Mouse (Mus musculus) neural tube, embryonic 14.5 days (tissue): ENCODE results near the gene BC048679. TPM values are rescaled to one million over a fixed set of nuclear protein-coding genes. Genes with fewer than 3 reads are reported as not detected.

Experiments
- ATAC-seq: fragments of 200-750 bp; cut with Nextera tagmentation; 2 replicates; pipeline ENCODE4 v1.8.0; 2017; ENCODE audit warnings: low read depth, mild to moderate bottlenecking, moderate TSS enrichment, moderate library complexity
- H3K27ac ChIP-seq: fragments of 300-500 bp; sonication (generic); 2 replicates; pipeline ENCODE4 v1.5.1; 2014; ENCODE audit warnings: low read depth, mild to moderate bottlenecking, control low read depth, low read length, moderate library complexity, mixed read lengths
- H3K27me3 ChIP-seq: fragments of 300-500 bp; sonication (generic); 2 replicates; pipeline ENCODE4 v1.6.1; 2014; ENCODE audit warnings: low read length; ENCODE audit not compliant: control insufficient read depth, insufficient read depth
- H3K36me3 ChIP-seq: fragments of 300-500 bp; sonication (generic); 2 replicates; pipeline ENCODE4 v1.6.1; 2014; ENCODE audit warnings: low read length, mixed read lengths; ENCODE audit not compliant: control insufficient read depth, insufficient read depth
- H3K4me1 ChIP-seq: fragments of 300-500 bp; sonication (generic); 2 replicates; pipeline ENCODE4 v1.6.1; 2014; ENCODE audit warnings: low read length; ENCODE audit not compliant: control insufficient read depth, insufficient read depth
- H3K4me2 ChIP-seq: fragments of 300-500 bp; sonication (generic); 2 replicates; pipeline ENCODE4 v1.6.1; 2014; ENCODE audit warnings: mild to moderate bottlenecking, low read depth, low read length, control low read depth
- H3K4me3 ChIP-seq: fragments of 300-500 bp; sonication (generic); 2 replicates; pipeline ENCODE4 v1.5.1; 2014; ENCODE audit warnings: low read depth, low read length, control low read depth, mixed read lengths
- H3K9ac ChIP-seq: fragments of 300-500 bp; sonication (generic); replicated peaks from 2 replicates; pipeline ENCODE4 v1.6.1; 2014; ENCODE audit warnings: low read depth, mild to moderate bottlenecking, control low read depth, low read length, mixed read lengths
- H3K9me3 ChIP-seq: fragments of 300-500 bp; sonication (generic); 2 replicates; pipeline ENCODE4 v1.6.1; 2016; ENCODE audit warnings: low read length; ENCODE audit not compliant: control insufficient read depth
- WGBS: fragments of 180-500 bp; shearing (Covaris S2); extraction: QIAGEN DNeasy Blood & Tissue Kit; methylation state at CpG from one replicate; pipeline ENCODE4 v1.1.7; 2014; 5-methylcytosine and 5-hydroxymethylcytosine counted together
- polyA plus RNA-seq: library from polyadenylated mRNA; unstranded; fragments of >200 nt; fragmentation: Nextera tagmentation; extraction: Ambion mirVana; gene quantifications from 2 replicates; pipeline ENCODE4 v1.2.1, GENCODE M21; 2014

Gene BC048679
- polyA plus RNA-seq, result not detected in 2 replicates

DNA sequence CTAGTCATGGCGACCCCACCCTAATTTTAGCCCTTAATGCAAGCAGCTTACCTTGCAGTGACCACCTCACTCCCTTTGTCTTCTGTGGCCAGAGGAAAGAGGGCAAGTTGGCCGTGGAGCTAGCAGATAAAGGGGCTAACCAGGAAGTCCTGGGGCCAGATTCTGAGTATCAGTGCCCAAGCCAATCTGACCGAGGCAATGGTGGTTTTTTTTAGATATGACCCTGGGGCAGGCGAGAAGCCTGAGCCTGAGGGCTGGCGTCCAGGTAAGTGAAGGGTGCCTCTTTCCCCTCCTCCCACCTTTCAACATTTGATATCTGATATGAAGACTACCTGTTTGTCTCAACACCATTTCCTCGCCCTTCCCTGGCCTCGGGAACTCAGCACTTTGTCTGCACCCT is at the start of gene BC048679:
TSS of gene BC048679 (minus strand) at position 101 of the 400 bp plus-strand sequence.
- Histone ChIP-seq H3K4me2 (no peak within 1 kb of the TSS), H3K4me1 (no peaks in the 10 kb centered on the region), H3K9ac (no peak within 1 kb of the TSS), H3K27ac (no peak within 1 kb of the TSS), H3K4me3 (no peak within 1 kb of the TSS), H3K36me3 (no peaks in the 10 kb centered on the region), H3K9me3 (no peaks in the 10 kb centered on the region), H3K27me3 (peaks cover 2% of the 10 kb centered on the region; the same call in 1 of the 2 replicates)
- 70% methylated on average over 7 of the region's 7 CpGs for WGBS
- ATAC-seq, result no peak

DNA sequence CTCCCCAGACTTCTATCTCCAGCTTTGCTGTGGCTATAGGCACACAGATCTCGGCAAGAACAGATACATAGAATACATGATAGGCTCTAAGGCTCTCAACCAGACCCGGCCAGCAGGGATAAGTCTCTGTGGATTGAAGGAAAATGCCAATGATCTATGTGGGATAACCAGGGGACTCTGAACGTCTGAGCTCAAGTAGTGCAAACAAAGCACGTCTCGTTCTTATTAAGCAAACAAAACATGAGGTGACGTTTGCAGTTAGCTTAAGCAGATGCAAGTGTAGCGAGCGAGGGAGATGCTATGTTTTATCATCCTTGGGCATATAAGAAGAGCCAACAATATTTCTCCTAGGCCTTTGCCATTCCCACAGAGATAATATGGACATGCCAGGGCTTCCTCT is 44.9 kb upstream of the BC048679 start:
- Histone ChIP-seq H3K27ac (no peak overlapping the region), H3K9ac (no peak overlapping the region), H3K9me3 (no peaks in the 10 kb centered on the region), H3K4me3 (no peak overlapping the region), H3K36me3 (no peaks in the 10 kb centered on the region), H3K27me3 (no peaks in the 10 kb centered on the region), H3K4me2 (no peak overlapping the region), H3K4me1 (no peaks in the 10 kb centered on the region)
- ATAC-seq, result no peak
- WGBS, result 88% methylated on average over 8 of the region's 8 CpGs

DNA sequence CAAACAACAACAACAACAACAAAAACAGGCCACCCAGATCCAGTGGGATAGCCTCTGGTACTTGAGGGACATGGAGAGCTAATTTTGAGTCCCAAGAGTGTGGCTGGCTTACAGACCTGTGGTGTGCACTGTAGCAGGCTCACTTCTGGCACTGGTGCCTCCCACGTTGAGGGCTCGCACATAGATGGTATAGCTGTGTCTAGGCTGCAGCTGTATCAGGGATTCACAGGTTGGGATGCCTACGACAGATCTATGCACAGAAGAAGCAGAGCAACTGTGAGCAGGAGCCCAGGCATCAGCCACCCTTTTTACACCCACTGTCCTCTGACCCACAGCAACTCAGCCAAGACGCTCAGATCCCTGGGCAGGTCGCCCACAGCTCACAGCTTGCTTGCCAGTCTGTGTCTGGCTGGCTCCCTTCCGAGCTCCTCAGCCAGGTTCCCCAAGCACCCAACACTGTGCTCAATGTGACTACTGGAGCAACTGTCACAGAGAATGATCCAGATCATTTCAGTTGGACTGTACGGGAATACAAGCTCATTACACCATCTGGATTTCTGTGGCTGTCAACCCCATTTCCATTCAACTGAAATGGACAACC is 43.9 kb upstream of the BC048679 start:
- H3K4me1 ChIP-seq, result no peaks in the 10 kb centered on the region
- no peaks in the 10 kb centered on the region for H3K27me3 ChIP-seq
- no peak overlapping the region for H3K9ac ChIP-seq
- ATAC-seq, result no peak
- H3K4me2 ChIP-seq, result no peak overlapping the region
- WGBS, result 94% methylated on average over 7 of the region's 7 CpGs
- no peak overlapping the region for H3K27ac ChIP-seq
- H3K9me3 ChIP-seq, result no peaks in the 10 kb centered on the region
- no peak overlapping the region for H3K4me3 ChIP-seq
- no peaks in the 10 kb centered on the region for H3K36me3 ChIP-seq

DNA sequence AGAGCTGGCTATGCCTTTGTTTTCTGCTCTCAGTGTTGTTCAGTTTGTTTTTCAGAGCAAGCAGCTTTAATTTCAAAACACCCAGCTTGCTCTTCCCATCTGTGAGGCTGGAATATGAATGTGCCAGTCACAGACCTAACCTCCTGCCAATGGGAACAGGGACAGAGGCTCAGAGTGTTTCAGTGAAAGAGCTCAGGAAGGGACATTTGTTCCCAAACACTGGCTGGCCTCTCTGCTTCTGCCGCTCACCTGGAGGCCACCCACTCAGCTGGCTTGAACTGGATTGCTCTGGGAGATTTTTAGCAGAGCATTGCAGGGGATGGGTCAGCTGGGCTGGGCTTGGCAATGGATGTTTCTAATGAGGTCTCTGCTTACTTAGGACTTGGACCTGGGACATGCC is 42.9 kb upstream of the BC048679 start:
- H3K9ac ChIP-seq, result no peak overlapping the region
- H3K4me3 ChIP-seq, result no peak overlapping the region
- no peak overlapping the region for H3K4me2 ChIP-seq
- H3K27me3 ChIP-seq, result no peaks in the 10 kb centered on the region
- WGBS, result 65% methylated on average over 1 of the region's 1 CpGs
- H3K9me3 ChIP-seq, result no peaks in the 10 kb centered on the region
- H3K36me3 ChIP-seq, result no peaks in the 10 kb centered on the region
- no peak overlapping the region for H3K27ac ChIP-seq
- no peaks in the 10 kb centered on the region for H3K4me1 ChIP-seq
- no peak for ATAC-seq

DNA sequence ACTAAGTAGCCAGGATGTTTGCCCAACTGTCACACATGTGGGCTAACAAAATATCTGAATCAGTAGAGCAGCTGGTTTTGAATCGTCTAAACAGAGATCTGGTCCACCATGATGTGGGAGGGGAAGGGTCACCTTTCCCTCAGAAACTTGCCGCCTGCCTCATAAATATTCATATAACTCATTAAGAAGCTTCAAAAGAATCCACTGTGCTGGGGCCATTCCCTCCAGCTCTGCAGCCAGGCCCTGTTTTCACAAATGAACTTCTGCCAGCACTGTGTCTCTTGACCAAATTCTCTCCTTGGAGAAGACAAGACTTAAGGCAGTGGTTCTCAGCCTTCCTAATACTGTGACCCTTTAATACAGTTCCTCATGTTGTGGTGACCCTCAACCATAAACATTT is 41.5 kb upstream of the BC048679 start:
- WGBS, result 10% methylated on average over 2 of the region's 2 CpGs

DNA sequence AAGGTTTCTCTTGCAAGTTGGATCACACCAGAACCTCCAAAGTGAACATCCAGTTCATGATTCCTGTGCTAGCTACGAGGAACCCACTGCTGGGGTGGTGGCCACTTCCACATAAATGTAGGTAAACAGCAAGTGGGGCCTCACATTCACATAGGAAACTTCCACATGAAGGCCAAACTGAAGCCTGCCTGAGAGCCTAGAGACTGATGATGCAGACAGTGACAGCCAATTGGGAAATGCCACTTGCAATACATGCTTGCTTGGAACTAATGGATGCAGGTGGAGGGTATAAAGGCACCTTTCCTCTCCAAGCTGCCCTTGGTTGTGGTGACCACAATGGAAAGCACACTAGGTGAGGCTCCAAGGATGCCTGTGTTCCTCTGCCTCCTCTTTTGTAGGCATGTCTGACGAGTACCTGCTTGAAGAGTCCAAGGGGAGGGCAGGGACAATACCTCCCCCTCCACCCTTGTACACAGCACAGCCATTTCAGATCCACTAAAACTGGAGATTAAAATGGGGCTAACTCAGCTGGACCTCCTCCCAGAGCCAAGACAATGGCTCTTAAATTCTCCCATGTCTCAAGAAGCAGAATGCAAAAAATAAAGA is 40.1 kb upstream of the BC048679 start:
- Histone ChIP-seq H3K4me3 (no peak overlapping the region), H3K4me2 (no peak overlapping the region), H3K36me3 (no peaks in the 10 kb centered on the region; the same call in 1 of the 2 replicates), H3K9me3 (no peaks in the 10 kb centered on the region), H3K27ac (no peak overlapping the region), H3K9ac (no peak overlapping the region), H3K27me3 (no peaks in the 10 kb centered on the region), H3K4me1 (no peaks in the 10 kb centered on the region)
- no peak for ATAC-seq
- 89% methylated on average over 2 of the region's 2 CpGs for WGBS

More for the DNA sequence above, 41.5 kb upstream of the BC048679 start:
- no peak overlapping the region for H3K4me3 ChIP-seq
- H3K27me3 ChIP-seq, result no peaks in the 10 kb centered on the region
- no peaks in the 10 kb centered on the region for H3K36me3 ChIP-seq
- ATAC-seq, result no peak
- no peaks in the 10 kb centered on the region for H3K4me1 ChIP-seq
- no peak overlapping the region for H3K27ac ChIP-seq
- H3K9me3 ChIP-seq, result no peaks in the 10 kb centered on the region
- no peak overlapping the region for H3K4me2 ChIP-seq
- no peak overlapping the region for H3K9ac ChIP-seq

DNA sequence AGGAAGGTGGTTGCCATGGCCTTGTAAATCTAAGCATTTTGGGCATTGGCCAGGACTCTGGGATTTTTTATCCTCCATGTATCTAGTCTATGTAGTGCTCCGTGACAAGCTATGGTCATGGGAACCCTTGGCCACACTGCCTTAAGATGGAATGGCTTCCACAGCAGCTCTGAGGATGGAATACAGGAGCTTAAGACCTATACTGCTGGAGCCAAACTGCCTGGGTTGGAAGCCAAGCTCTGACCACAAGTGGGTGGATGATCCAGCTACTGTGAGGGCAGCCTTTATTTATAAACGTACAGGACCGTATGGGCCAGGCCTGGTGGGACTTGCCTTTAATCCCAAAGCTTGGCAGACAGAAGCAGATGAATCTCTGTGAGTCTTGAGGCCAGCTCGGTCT is 38.4 kb upstream of the BC048679 start:
- Histone ChIP-seq H3K4me1 (no peaks in the 10 kb centered on the region), H3K9me3 (no peaks in the 10 kb centered on the region), H3K4me3 (no peak overlapping the region), H3K27me3 (no peaks in the 10 kb centered on the region), H3K27ac (no peak overlapping the region), H3K4me2 (no peak overlapping the region), H3K36me3 (peaks cover 13% of the 10 kb centered on the region), H3K9ac (no peak overlapping the region)
- ATAC-seq, result no peak
- WGBS, result 99% methylated on average over 4 of the region's 4 CpGs

DNA sequence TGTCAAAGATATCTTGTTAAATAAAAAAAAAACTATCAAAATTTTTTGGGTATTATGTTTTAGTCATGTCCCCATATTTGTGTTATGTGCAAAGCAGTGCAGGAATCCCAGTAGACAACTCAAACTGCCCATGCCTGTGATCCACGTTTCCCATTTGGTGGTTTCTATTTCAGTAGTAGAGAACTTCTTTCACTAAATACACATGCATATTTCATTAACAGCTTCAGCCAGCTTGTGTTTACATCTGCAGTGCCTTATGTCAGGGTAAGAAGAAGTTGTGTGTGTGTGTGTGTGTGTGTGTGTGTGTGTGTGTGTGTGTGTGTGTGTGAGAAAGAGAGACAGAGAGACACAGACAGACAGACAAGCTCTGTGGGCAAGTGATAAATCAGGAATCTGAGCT is 33.4 kb upstream of the BC048679 start:
- H3K9ac ChIP-seq, result no peak overlapping the region
- no peaks in the 10 kb centered on the region for H3K9me3 ChIP-seq
- no peaks in the 10 kb centered on the region for H3K4me1 ChIP-seq
- 84% methylated on average over 1 of the region's 1 CpGs for WGBS
- peaks cover 29% of the 10 kb centered on the region for H3K36me3 ChIP-seq
- no peak overlapping the region for H3K4me2 ChIP-seq
- H3K27ac ChIP-seq, result no peak overlapping the region
- H3K4me3 ChIP-seq, result no peak overlapping the region
- no peaks in the 10 kb centered on the region for H3K27me3 ChIP-seq
- ATAC-seq, result no peak

DNA sequence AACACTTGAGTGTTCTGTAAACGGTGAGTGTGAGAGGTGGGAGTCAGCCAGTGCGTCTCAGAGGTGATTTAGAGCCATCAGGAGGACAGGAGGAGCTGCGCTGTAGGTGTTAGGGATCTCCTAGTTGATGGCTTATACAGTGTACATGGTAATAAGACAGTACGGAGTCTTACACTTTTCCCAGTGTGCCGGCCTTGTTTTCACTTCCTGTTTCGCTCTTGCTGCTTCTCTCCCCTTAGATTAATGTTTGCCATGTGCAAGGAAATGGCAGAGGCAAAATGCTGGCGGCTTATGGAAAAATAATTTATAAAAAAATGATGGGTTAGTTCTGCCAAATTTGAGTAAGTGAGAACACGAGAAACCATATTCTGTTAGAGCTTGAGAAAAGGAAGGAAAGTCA is 30.8 kb upstream of the BC048679 start:
- Histone ChIP-seq H3K36me3 (peaks cover 29% of the 10 kb centered on the region), H3K9ac (no peak overlapping the region), H3K9me3 (no peaks in the 10 kb centered on the region), H3K4me1 (peaks cover 7% of the 10 kb centered on the region), H3K27ac (no peak overlapping the region), H3K4me2 (no peak overlapping the region), H3K4me3 (no peak overlapping the region), H3K27me3 (no peaks in the 10 kb centered on the region)
- no peak for ATAC-seq
- WGBS, result 94% methylated on average over 8 of the region's 8 CpGs
